Mouse (Mus musculus) embryo, embryonic 9.5 days (tissue): ENCODE results near the gene Svs5.

Experiments
- DNase-seq: peaks from one replicate; pipeline ENCODE4 v3.0.0-alpha.2; 2017; ENCODE audit errors: extremely low spot score

Gene Svs5

DNA sequence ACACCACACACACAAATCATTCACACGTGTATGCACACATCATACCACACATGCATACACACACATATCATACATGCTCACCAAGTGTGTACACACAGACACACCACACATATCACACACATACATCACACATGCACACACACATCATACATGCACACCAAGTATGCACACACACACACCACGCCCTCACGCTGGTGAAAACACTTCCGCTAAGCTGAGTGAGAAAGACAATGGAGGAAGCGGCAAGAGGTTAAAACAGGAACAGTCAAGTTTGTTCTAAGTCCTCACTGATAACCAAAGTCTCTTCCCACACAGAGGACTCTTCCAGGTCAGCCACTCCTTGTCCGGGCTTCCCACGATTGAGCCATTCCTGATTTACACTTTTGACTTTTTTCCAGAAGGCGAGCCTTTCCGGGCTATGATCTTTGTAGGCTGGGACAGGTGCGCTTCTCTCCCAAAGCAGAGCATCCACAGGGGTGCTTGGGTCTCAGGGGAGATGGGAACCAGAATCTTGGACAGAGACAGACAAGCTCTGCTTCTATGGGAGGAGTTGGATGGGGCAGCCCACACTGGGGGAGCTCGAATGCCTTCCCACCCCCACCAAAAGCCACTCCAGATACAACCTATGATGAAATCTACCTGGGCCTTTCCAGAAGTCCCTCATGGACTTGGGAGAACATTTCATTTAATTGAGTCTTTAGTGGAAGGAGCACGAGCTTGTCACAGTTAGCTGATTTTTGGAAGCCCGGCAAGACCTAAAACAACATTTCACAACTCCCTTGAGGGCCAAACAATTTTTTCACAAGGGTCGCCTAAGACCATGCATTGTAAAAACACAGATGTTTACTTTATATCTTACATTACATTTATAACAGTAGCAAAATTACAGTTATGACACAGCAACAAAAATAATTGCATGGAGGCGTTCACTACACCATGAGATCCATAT is 45.2 kb downstream of the Svs5 start:
- no peak for DNase-seq

GRCm38 (mm10) chr2:164381726-164382125 is 49.2 kb downstream of the Svs5 start:
- no peak for DNase-seq

GRCm38 (mm10) chr2:164382971-164383370 is 50.4 kb downstream of the Svs5 start:
- no peak for DNase-seq
